Mouse (Mus musculus): ENCODE data around the gene Neurl3.

DNA sequence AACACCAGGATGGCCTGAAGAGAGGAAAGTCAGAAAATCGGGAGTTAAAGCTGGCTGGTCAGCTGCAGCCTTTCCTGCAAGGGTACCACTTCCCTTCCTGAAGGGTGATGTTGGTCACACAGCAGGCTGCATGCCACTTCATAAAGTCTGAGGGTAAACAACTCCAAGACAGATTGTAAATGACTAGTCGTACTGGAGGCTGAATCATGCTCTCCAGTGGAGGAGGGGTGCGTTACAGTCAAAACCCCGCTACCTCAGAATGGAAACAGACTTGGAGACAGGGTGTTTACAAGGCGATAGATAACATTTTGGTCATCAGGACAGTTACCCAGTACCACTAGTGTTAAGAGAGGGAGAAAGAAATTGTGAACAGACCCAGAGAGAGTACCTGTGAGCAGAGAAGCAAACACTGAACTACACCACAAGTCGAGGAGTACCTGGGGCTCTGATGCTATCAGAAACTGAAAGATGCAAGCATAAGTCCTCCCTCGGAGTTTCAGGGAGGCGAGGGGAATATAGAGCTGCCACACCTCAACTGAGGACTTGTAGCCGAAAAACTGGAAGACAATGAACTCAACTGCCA lies 39.3 kb downstream of the Neurl3 start:
- TF ChIP-seq POLR2A (IDR thresholded peaks at IDR 0.05; ENCODE audit: insufficient read length, low read depth): no peak
- TF ChIP-seq POLR2AphosphoS2 (IDR thresholded peaks at IDR 0.05; ENCODE audit: insufficient read length, low read depth): no peak
